Mouse (Mus musculus) retina, postnatal 7 days (tissue): ENCODE measurements around the gene Slc25a47.

Experiments used
- DNase-seq: peaks from one replicate; pipeline ENCODE4 v3.0.0-alpha.2; 2012; ENCODE audit warnings: low read depth, low spot score

Gene Slc25a47

DNA sequence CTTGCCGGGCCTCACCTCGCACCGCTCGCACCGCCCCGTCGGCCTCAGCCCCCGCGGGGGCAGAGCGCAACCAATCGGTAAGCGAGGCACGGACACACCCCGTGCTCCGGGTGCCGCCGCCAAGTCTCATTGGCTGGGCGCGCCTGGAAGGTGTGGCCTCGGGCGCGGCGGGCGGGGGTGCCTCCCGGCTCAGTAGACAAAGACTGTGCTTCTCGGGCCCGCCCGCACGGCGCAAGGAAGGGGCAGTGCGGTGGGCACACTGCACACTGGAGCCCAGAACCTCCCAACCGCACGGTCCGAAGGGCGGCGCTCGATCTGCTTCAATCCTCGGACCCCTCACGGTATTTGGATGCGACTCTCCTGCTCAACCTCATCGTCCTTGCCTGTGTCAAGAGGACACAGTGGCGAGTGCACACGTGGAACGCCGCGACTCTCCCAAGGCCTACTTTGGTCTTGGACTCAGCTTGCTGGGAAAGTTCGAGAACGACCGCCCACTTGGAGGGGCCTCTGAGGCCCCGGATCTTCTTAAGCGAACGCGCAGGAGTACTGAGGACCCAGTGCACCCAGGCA, at the start of gene Slc25a47, which contains the start of gene Slc25a29:
Slc25a47 (plus strand) TSS at position 207 of the 570 bp plus-strand sequence.
Slc25a29 (minus strand) TSS at position 44 of the 570 bp plus-strand sequence.
- DNase-seq = peak; percentile 92

- no peak for DNase-seq
Measured at GRCm38 (mm10) chr12:108787329-108787728, 48.5 kb upstream of the Slc25a47 start.

DNA sequence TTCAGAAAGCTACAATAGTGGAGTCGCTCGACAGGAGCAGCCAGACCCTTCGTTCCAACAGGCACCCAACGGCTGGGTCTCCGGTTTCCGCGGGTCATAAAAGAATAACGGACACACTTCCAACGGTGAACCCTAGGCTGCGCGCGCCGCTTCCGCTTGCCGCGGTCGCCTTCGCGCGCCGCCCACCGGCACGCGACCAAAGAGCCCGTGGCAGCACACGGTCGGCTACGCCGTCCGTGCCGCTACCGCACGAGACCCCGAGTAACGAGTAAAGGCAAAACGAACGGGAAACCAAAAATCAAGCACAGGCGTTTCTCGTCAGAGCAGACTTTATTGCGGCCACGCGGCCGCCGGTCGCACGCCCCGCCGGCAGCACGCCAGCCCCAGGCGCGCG, 43.7 kb upstream of the Slc25a47 start:
- peak; percentile 76 for DNase-seq

GRCm38 (mm10) chr12:108792546-108793452, 43.0 kb upstream of the Slc25a47 start, which contains the start of gene Yy1:
Yy1 (plus strand) TSS chr12:108792973.
- DNase-seq = peak; percentile 98

DNA sequence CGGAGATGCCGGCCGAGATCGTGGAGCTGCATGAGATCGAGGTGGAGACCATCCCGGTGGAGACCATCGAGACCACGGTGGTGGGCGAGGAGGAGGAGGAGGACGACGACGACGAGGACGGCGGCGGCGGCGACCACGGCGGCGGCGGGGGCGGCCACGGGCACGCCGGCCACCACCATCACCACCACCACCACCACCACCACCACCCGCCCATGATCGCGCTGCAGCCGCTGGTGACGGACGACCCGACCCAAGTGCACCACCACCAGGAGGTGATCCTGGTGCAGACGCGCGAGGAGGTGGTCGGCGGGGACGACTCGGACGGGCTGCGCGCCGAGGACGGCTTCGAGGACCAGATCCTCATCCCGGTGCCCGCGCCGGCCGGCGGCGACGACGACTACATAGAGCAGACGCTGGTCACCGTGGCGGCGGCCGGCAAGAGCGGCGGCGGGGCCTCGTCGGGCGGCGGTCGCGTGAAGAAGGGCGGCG, 42.3 kb upstream of the Slc25a47 start:
- no peak for DNase-seq

GRCm38 (mm10) chr12:108794078-108794711, 41.7 kb upstream of the Slc25a47 start:
- peak; percentile 75 for DNase-seq

- DNase-seq = no peak
Measured at GRCm38 (mm10) chr12:108794979-108795537, 40.8 kb upstream of the Slc25a47 start.

GRCm38 (mm10) chr12:108801613-108802012, 34.2 kb upstream of the Slc25a47 start:
- no peak for DNase-seq

GRCm38 (mm10) chr12:108804388-108804787, 31.5 kb upstream of the Slc25a47 start:
- DNase-seq = no peak

DNA sequence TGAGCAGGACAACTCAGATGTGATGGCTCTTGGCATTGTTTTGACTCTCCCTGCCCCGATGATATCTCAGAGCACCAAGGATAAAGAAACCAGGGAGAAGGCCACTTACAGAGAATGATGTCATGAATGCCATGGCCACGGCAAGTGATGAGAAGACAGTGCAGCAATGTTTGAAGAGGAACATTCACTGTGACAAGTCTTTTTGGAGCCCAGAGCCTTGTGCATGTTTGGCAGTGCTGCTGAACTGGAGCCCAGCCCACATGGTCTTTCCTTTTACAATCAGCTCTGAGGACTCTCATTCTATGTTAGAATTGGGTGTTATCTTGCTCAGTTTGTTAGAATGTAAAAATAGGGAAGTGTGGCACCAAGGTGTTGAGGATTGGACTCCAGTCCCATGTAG, 27.4 kb upstream of the Slc25a47 start:
- no peak for DNase-seq

DNA sequence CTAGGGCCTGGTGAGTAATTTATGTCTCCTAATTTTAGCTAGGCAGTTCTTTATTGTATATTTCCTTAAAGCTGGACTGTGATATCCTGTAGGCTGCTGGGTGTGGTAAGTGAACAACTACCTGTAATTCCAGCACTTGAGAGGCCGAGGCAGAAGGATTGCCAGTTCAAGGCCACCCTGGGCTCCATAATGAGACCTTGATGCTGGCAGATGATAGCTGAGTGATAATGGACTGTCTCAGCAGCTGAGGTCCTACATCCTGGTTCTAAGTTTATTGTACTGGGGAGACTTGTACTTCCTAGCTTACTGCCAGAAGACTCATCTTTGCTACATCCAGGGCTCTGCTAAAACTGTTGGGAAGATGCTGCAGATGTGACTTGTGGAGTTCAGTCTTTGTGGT, 26.1 kb upstream of the Slc25a47 start:
- DNase-seq = no peak

DNA sequence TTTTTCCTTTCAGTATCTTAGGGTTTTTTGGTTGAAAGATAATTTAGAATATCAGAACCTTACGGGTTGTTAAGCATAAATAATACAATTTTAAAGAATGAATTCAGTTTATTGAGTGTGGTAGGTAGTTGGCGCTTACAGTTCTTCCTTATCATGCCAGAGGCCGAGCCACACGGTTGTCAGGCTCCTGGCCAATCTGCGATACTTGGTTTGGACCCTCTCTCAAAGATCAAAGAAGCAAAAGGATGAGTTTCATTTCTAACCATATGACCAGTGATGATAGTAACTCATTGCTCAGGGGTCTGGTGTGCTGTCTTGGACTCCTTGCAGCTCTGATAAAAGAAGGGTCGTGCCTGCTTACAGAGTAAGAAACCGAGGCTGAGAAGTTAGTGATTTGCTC, 25.5 kb upstream of the Slc25a47 start:
- DNase-seq = no peak

DNA sequence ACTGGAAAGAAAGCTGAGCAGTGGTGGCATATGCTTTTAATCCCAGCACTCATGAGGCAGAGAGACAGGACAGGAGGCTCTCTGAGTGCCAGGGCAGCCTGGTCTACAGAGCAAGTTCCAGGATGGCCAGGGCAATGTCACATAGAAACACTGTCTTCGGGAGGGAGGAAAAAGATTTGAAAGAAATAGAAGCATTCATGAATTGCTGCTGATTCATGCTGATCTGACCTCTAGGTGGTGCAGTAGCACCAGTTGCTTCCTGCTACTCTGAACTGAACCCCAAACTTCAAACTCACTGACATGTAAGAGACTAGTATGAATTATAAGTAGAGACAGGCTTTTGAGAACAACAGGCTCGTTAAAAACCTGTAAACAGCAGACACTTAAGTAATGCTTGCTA, 24.7 kb upstream of the Slc25a47 start:
- DNase-seq = no peak

DNA sequence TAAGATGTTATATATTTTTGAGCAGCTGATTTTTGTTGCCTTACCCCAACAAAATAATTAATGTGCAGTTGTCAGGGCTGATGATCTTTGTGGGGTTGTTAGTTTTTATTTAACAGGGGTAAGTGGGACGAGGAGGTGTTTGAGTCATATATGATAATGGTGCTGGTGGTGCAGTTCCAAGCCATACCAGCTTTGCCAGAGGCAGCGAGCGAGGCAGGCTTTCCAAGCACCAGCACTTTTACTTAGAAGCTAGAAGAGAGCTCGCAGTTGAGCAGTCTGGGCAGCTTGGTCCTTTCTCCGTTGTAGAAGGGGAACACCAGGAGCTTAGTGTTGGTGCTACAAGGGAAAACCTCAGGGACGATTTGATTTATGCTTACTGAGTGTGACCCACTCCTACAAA, 23.4 kb upstream of the Slc25a47 start:
- DNase-seq = no peak

- no peak for DNase-seq
Measured at GRCm38 (mm10) chr12:108814470-108814869, 21.4 kb upstream of the Slc25a47 start.

- DNase-seq = no peak
Measured at GRCm38 (mm10) chr12:108816569-108816968, 19.3 kb upstream of the Slc25a47 start.

- no peak for DNase-seq
Measured at GRCm38 (mm10) chr12:108820461-108820860, 15.4 kb upstream of the Slc25a47 start.

DNA sequence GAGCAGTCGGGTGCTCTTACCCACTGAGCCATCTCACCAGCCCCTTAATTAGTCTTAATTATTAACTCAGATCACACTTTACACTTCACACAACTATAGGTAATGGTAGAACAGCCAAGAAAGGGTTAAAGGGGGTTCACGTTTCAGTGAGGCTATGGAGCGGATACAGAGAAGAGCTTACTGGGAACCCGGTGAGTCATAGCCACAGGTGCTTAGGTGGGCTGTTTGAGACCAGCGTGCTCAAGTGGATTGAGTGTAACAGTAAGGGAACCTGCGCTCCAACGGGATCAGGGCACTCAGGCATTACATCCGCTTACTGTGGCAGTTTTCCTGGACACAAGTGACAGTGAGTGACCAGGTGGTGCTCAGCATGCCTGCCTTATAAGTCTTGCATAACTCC, 12.8 kb upstream of the Slc25a47 start:
- no peak for DNase-seq

- DNase-seq = no peak
Measured at GRCm38 (mm10) chr12:108824225-108824874, 11.5 kb upstream of the Slc25a47 start.

GRCm38 (mm10) chr12:108825561-108826224, 10.2 kb upstream of the Slc25a47 start:
- no peak for DNase-seq
